Mouse (Mus musculus) Patski (cell line): Measurements from ENCODE around the gene Slc4a8. TPM values are rescaled to one million over a fixed set of nuclear protein-coding genes. Genes with fewer than 3 reads are reported as not detected.
A peak's percentile ranks its signal among the peaks of the same experiment; 100 is the strongest.
"Not testable (repeated sequence)": the region's sequence is repeated elsewhere in the genome, so short reads cannot be mapped to it uniquely, and the experiment has no call there.

Experiments used
- ATAC-seq: fragments of 100-300 bp; one replicate; pipeline ENCODE4 v1.8.0; 2021
- CTCF ChIA-PET: fragments of 350-600 bp; sonication (Branson Sonifier 250); formaldehyde crosslinking; loops from one replicate; lab custom pipeline; 2022; ENCODE audit warnings: inconsistent platforms; lab: Charles Lee
- POLR2A ChIA-PET: fragments of 350-600 bp; sonication (Branson Sonifier 250); formaldehyde crosslinking; loops from one replicate; lab custom pipeline; 2022; ENCODE audit warnings: antibody characterized with exemption, inconsistent platforms; lab: Charles Lee
- DNase-seq: peaks from one replicate; pipeline ENCODE4 v3.0.0-alpha.2; 2011; ENCODE audit warnings: low read depth, low spot score
- H3K27me3 ChIP-seq: fragments of 371-371 bp; one replicate; pipeline ENCODE4 v1.5.1; 2021
- CTCF ChIP-seq: fragments of 100-300 bp; IDR thresholded peaks from one replicate; pipeline ENCODE4 v1.5.1; 2021
- in situ Hi-C: fragments of 300-500 bp; cut with MboI; formaldehyde crosslinking; loops from 3 replicates; pipeline ENCODE4 v1.11.1; 2018; ENCODE audit warnings: low pct_unique_long_range_greater_than_20kb, mixed read lengths
- polyA plus RNA-seq: library from polyadenylated mRNA; unstranded; gene quantifications from one replicate; pipeline ENCODE4 v1.2.3, GENCODE M21; 2021

Slc4a8 gene
- polyA plus RNA-seq, 1 experiment from 2014 or later = 13.1 TPM

DNA sequence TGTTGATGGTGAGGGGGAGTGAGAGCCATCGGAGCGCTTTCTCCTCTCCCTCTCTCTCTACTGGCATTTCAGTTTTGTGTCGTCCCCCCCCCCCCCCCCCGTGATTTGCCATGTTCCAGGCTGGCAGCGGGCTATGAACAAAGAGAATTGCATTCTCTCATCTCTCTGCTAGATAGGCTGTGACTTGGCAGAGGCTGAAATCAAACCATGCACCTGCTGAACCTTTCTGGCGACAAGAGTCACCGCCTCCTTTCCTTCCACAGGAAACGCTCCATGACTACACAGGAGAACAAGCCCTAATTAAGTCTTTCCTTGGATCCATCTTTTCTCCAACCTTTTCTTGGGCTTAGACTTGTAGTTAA is 6.1 kb upstream of the Slc4a8 start:
- H3K27me3 ChIP-seq = no peaks in the 10 kb centered on the region
- ChIA-PET POLR2A (no interaction called here), CTCF (interaction anchor here (0.7 to 1.3 kb wide), 2 partner anchors 19 to 115 kb away, joined by 3 to 4 read pairs; no protein-coding TSS in a partner anchor)
- TF ChIP-seq CTCF = no peak
- in situ Hi-C loops = no loop called here
- no peak for DNase-seq
- ATAC-seq = no peak

DNA sequence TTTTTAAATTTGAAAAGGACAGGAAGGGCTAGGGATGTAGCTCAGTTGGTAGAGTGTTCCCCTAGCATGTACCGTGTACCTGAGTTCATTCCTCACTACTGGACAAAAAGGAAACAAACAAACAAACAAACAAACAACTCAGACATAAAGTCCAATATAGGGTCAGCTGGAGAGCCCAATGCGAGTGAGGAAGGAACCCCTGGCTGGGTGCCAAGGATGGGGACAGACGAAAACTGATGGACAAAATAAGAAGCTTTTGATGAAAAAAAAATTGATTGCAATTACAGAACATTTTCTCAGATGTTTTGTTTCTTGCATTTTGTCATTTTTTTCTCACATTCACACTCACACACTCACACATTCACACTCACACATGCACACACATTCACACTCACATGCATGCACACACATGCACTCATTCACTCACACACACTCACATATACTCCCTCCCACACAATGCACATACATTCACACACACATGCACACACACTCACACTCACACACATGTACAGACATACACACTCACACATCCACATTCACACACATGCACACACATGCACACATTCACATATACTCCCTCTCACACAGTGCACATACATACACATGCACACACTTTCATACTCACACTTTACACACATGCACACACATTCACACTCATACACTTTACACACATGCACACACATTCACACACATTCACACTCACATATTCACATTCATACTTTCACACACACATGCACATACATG is 5.5 kb upstream of the Slc4a8 start:
- CTCF ChIA-PET = no interaction called here
- no peak for TF ChIP-seq CTCF
- H3K27me3 ChIP-seq = no peaks in the 10 kb centered on the region
- ATAC-seq (no peak), DNase-seq (no peak)
- in situ Hi-C loops = no loop called here
- POLR2A ChIA-PET = no interaction called here

DNA sequence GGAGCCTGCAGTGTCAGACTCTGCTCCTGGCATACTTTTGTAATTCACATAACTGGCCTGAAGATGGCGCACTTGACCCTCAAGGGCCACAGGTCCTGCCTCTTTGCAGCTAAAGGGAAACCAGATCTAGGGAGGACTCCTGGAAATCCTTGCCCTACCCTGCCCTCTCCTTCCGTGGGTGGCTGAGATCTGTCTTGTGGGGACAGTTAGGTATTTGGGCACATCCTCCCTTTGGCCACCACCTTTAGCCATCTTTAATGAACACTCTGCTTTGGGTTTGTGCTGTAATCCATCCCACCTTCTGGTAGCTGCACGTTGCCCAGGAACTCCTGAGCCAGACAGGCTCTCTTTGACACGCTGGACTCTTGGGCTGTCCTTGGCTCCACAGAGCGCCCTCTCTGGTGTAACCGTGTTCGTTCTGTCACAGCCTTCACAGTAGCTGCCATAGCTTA is 4.0 kb upstream of the Slc4a8 start:
- TF ChIP-seq CTCF = no peak
- ChIA-PET CTCF (interaction anchor here (0.7 to 5.4 kb wide), 10 partner anchors 9 to 308 kb away, joined by 3 to 30 read pairs (median 4); no protein-coding TSS in a partner anchor), POLR2A (no interaction called here)
- H3K27me3 ChIP-seq = no peaks in the 10 kb centered on the region
- in situ Hi-C loops = no loop called here
- DNase-seq (no peak), ATAC-seq (peak; percentile 54)

DNA sequence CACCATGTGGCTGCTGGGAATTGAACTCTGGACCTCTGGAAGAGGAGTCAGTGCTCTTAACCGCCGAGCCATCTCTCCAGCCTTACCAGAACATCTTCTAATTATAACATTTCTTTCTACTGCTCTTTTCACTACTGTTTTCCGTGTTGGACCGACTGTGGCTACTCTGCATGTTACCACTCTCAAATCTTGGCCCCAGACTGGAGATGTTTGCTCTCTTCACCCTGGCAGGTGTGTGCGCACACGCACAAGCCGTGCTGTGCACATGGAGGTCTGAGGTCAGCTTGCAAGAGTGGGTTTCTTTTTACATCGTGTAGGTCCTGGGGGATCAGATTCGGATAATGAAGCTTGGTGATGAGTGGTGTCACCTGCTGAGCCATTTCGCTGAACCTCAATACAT is 2.3 kb upstream of the Slc4a8 start:
- ATAC-seq = no peak

DNA sequence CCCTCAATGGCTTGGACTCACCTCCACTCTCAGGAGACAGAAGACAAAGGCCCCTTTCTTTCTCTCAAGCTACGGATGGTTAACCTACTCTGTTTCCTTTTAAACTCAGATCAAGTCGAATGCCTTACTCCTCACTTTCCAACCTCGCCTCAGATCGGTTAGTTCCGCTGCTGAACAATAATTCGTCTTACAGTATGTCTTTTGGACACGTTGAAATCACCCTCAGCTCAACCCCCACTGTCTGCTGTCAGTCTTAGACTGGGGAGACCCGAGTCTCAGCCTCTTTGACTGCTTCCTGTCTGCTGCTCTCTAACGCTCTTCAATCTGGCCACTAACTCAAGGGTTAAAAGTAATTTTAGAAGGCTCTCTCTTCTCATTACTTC is 520 bp upstream of the Slc4a8 start:
- in situ Hi-C loops = no loop called here
- DNase-seq (no peak), ATAC-seq (no peak)
- H3K27me3 ChIP-seq = no peaks in the 10 kb centered on the region
- ChIA-PET CTCF (interaction anchor here (1.0 to 5.4 kb wide), 4 partner anchors 15 to 51 kb away, joined by 3 to 30 read pairs (median 4); no protein-coding TSS in a partner anchor), POLR2A (interaction anchor here (0.6 kb wide), 1 partner anchor 155 kb away, joined by 4 read pairs; no protein-coding TSS in a partner anchor)
- no peak for TF ChIP-seq CTCF

More for the DNA sequence above, 2.3 kb upstream of the Slc4a8 start:
- H3K27me3 ChIP-seq = no peaks in the 10 kb centered on the region
- in situ Hi-C loops = no loop called here
- ChIA-PET CTCF (interaction anchor here (5.4 kb wide), 1 partner anchor 17 kb away, joined by 30 read pairs; no protein-coding TSS in a partner anchor), POLR2A (no interaction called here)
- TF ChIP-seq CTCF = no peak
- DNase-seq = no peak

DNA sequence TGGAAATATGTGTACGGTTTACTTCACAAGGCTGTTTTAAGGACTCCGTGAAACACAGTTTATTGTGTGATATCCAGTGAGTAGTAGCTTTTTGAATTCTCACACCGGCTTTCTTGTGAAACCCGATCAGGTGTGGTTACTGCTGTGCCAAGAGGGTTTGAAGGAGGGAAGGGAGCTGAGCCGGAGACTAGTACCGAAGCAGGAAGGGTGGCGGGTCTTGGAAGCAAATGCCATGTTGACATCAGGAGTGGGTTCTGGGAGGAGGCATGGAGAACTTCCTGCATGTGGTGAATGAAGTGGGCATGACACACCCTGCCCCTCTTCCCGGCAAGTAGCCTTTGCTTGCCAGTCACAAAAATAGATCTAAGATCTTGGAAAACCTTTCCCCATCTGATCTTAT is 1.1 kb downstream of the Slc4a8 start:
- ATAC-seq (no peak), DNase-seq (no peak)
- in situ Hi-C loops = no loop called here
- ChIA-PET POLR2A (interaction anchor here (1.3 kb wide), 1 partner anchor 13 kb away, joined by 5 read pairs; no protein-coding TSS in a partner anchor), CTCF (interaction anchor here (0.8 to 1.1 kb wide), 3 partner anchors 12 to 37 kb away, joined by 3 read pairs; no protein-coding TSS in a partner anchor)
- no peak for TF ChIP-seq CTCF
- no peaks in the 10 kb centered on the region for H3K27me3 ChIP-seq

DNA sequence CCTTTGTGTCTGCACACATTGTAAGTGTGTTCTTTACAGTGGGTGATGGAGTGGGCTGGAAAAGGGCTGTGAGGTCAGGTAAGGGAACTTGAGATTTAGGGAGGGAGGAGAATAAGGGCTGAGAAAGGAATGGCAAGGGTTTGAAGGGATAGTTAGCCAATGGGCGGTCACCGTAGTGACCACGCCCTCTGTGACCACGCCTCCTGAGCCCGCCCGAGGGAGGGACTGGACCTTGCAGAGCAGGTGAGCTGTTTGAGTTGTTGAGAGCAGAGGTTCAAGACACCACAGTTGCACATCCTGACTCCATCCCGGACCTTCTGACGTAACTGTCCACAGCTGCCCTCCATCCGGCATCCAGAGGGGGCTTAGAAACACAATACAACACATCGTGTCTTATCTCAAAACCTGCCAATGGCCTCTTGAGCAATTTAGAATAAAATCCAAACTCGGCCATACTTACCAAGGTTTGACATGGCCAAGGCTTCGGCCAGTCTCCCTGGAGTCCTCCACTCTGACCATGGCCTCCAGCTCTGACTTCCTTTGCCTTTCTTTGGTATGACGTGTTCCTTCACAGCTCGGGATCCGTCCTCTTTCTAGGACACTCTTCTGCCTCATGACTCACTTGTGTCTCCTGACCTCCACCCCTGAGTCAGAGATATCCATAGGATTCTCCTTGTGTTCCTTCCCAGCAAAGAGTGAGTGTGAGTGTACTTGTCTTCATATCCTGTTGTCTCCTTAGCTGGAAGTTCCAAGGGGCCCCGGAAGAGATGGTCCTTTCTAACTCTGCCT is 2.8 kb downstream of the Slc4a8 start:
- ATAC-seq = no peak
- DNase-seq = no peak
- in situ Hi-C loops = no loop called here
- no peaks in the 10 kb centered on the region for H3K27me3 ChIP-seq
- POLR2A ChIA-PET = interaction anchor here (1.2 kb wide), 1 partner anchor 12 kb away, joined by 3 read pairs; no protein-coding TSS in a partner anchor
- no peak for TF ChIP-seq CTCF
- CTCF ChIA-PET = interaction anchor here (0.7 to 2.0 kb wide), 4 partner anchors 10 to 43 kb away, joined by 3 to 6 read pairs (median 3); no protein-coding TSS in a partner anchor

DNA sequence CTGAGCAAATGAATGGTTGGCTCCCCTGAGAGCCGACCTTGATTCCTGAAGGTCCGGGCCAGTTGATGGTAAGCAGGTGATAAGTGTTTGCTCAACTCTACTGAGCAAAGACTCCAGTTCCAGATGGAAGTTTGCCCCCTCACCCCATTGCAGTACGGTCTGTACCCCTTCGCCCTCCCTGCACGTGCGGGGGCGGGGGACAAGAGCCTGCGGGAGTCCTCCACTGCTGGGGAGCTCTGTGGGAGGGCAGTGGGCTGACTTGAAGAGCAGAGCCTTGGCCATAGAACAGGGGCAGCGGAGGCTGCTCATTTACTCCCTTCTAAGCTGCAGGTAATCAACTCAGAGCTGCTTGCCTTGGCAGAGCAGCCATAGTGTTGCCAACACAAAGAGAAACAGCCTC is 5.3 kb downstream of the Slc4a8 start:
- ChIA-PET CTCF (no interaction called here), POLR2A (no interaction called here)
- no peaks in the 10 kb centered on the region for H3K27me3 ChIP-seq
- DNase-seq (no peak), ATAC-seq (no peak)
- in situ Hi-C loops = no loop called here
- no peak for TF ChIP-seq CTCF

DNA sequence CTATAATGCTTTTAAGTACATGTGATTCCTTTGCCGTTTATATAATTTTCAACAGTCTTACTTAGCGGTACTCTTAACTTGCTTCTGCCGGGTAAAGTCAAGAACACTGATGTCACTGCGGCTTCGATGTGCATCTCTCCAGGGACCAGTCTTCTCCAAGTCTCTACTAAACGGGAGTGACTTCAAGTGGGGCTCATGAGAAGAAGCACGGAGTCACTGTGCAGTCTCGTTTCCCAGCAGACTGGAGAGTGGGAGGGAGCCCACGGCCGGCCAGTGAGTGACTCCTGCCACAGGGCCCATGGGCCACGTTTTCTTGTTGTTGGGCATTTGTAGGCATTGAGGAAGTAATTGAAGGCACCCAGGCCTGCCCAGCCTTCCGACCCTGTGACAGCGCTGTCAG is 6.3 kb downstream of the Slc4a8 start:
- in situ Hi-C loops = no loop called here
- ChIA-PET CTCF (no interaction called here), POLR2A (no interaction called here)

DNA sequence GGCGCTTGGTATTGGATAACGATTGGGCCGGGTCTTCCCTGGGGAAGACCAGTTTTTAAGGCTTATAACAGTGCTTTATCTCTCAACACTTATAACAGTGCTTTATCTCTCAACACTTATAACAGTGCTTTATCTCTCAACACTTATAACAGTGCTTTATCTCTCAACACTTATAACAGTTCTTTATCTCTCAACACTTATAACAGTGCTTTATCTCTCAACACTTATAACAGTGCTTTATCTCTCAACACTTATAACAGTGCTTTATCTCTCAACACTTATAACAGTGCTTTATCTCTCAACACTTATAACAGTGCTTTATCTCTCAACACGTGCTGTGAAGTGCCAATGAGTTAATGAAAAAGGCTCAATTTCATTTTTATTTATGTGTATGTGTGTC is 7.5 kb downstream of the Slc4a8 start:
- POLR2A ChIA-PET, in situ Hi-C loops, CTCF ChIA-PET, ATAC-seq, H3K27me3 ChIP-seq, DNase-seq: not testable (repeated sequence)

More for the DNA sequence above, 6.3 kb downstream of the Slc4a8 start:
- DNase-seq (no peak), ATAC-seq (no peak)
- TF ChIP-seq CTCF = no peak
- H3K27me3 ChIP-seq = no peaks in the 10 kb centered on the region
